ENCODE assay signal across 37 mouse cellular contexts in genomic region chr9:98482256-98482655, GRCm38 (mm10). TPM values are rescaled to one million over a fixed set of nuclear protein-coding genes. Genes with fewer than 3 reads are reported as not detected.
"Had no signal": no experiment of that assay in that cellular context is flagged by ENCODE, and none has a peak within 500 bp of the region (broad histone marks: within the 10 kb centered on the region; RNA-seq: fewer than 3 reads in every experiment).

No protein-coding gene starts in this region.

- H3K27ac ChIP-seq: heart, adult 2 months; heart, embryonic 10.5 days; heart, embryonic 13.5 days; heart, embryonic 15.5 days; hindbrain, embryonic 10.5 days; hindbrain, embryonic 12.5 days; hindbrain, embryonic 13.5 days; hindbrain, embryonic 14.5 days; hindbrain, embryonic 15.5 days; hindbrain, postnatal 0 days; intestine, embryonic 15.5 days; kidney, embryonic 15.5 days; kidney, postnatal 0 days; layer of hippocampus, adult 2 months had no signal

- H3K4me2 ChIP-seq: heart, embryonic 11.5 days; heart, embryonic 12.5 days; heart, embryonic 13.5 days; heart, embryonic 15.5 days; hindbrain, embryonic 12.5 days; hindbrain, embryonic 13.5 days; hindbrain, embryonic 14.5 days; hindbrain, embryonic 15.5 days; intestine, embryonic 15.5 days; kidney, embryonic 15.5 days had no signal

- H3K4me3 ChIP-seq: heart, adult 2 months; heart, embryonic 10.5 days; heart, embryonic 12.5 days; heart, embryonic 13.5 days; heart, embryonic 15.5 days; hindbrain, embryonic 10.5 days; hindbrain, embryonic 12.5 days; hindbrain, embryonic 13.5 days; hindbrain, embryonic 15.5 days; intestine, embryonic 15.5 days; kidney, embryonic 15.5 days; layer of hippocampus, adult 2 months had no signal

- DNase-seq: heart, adult 2 months; heart, postnatal 10 days; heart, postnatal 14 days; heart, postnatal 36 days; heart, postnatal 4 days; kidney, adult 11 months; kidney, adult 18-20 months; kidney, adult 2 months; kidney, adult 8-10 months; kidney, adult 9 months; kidney, postnatal 10 days; kidney, postnatal 14 days; kidney, postnatal 25 days; kidney, postnatal 36 days; kidney, postnatal 4 days; layer of hippocampus, adult 9-11 months; layer of hippocampus, postnatal 36 days had no signal

- H3K36me3 ChIP-seq: heart, embryonic 10.5 days; heart, embryonic 12.5 days; heart, embryonic 13.5 days; heart, embryonic 15.5 days; hindbrain, embryonic 10.5 days; hindbrain, embryonic 12.5 days; hindbrain, embryonic 13.5 days; hindbrain, embryonic 15.5 days; intestine, embryonic 15.5 days; kidney, embryonic 15.5 days had no signal

- ATAC-seq: hindbrain, embryonic 16.5 days; hindbrain, postnatal 0 days; inflammation-experienced regulatory T-cells, adult 6 months; intestine, embryonic 15.5 days; intestine, embryonic 16.5 days; intestine, postnatal 0 days had no signal

- H3K9ac ChIP-seq: heart, embryonic 12.5 days; heart, embryonic 13.5 days; heart, embryonic 15.5 days; hindbrain, embryonic 12.5 days; hindbrain, embryonic 13.5 days; hindbrain, embryonic 14.5 days; hindbrain, embryonic 15.5 days; intestine, embryonic 15.5 days; kidney, embryonic 15.5 days had no signal

- H3K9me3 ChIP-seq: heart, embryonic 10.5 days; heart, embryonic 12.5 days; heart, embryonic 13.5 days; heart, embryonic 15.5 days; hindbrain, embryonic 10.5 days; hindbrain, embryonic 12.5 days; hindbrain, embryonic 13.5 days; hindbrain, embryonic 15.5 days; intestine, embryonic 15.5 days; kidney, embryonic 15.5 days had no signal

- H3K27me3 ChIP-seq: heart, embryonic 12.5 days; heart, embryonic 13.5 days; heart, embryonic 15.5 days; hindbrain, embryonic 12.5 days; hindbrain, embryonic 13.5 days; hindbrain, embryonic 15.5 days; intestine, embryonic 15.5 days; kidney, embryonic 15.5 days had no signal

- H3K4me1 ChIP-seq: heart, embryonic 15.5 days; hindbrain, embryonic 10.5 days; hindbrain, embryonic 12.5 days; hindbrain, embryonic 13.5 days; hindbrain, embryonic 15.5 days; kidney, embryonic 15.5 days had no signal

RNA-seq across cellular contexts. Expression of gene Rbp2, which starts 3.7 kb away (rescaled TPM):
- polyA plus RNA-seq: heart, adult 2 months; heart, embryonic 13.5 days; heart, postnatal 0 days; inflammation-experienced regulatory T-cells, adult 6 months; kidney, adult 2 months had no signal

RNA-seq across cellular contexts. Expression of gene Rbp1, which starts 59.5 kb away (rescaled TPM):
- polyA plus RNA-seq: inflammation-experienced regulatory T-cells, adult 6 months had no signal
